Mouse (Mus musculus) brain, embryonic 14.5 days (tissue): Measurements from ENCODE around the gene Vmn1r9.

Experiments used
- CTCF ChIP-seq: fragments of 200-500 bp; IDR thresholded peaks from 2 replicates; pipeline ENCODE4 v1.5.1; 2012; ENCODE audit warnings: inconsistent platforms, mild to moderate bottlenecking, moderate library complexity, borderline replicate concordance; ENCODE audit not compliant: insufficient read depth, insufficient read length; ENCODE audit errors: extremely low read depth
- POLR2A ChIP-seq: fragments of 200-500 bp; IDR thresholded peaks from 2 replicates; pipeline ENCODE4 v1.6.1; 2012; ENCODE audit warnings: mild to moderate bottlenecking, inconsistent platforms, borderline replicate concordance; ENCODE audit not compliant: poor library complexity, insufficient read depth, insufficient read length, severe bottlenecking; ENCODE audit errors: extremely low read depth

GRCm38 (mm10) chr6:57106358-57106757 lies 39.8 kb downstream of the Vmn1r9 start:
- TF ChIP-seq CTCF (0 out of 2 replicates have a peak, but pooled peaks have one; percentile 7), POLR2A (no peak)
